Mouse (Mus musculus) myocyte (in vitro differentiated cells): ENCODE data around the gene Gm10643. TPM values are rescaled to one million over a fixed set of nuclear protein-coding genes. Genes with fewer than 3 reads are reported as not detected.
A peak's percentile ranks its signal among the peaks of the same experiment; 100 is the strongest.

Experiments used
- H3K27me3 ChIP-seq: one replicate; pipeline ENCODE4 v1.6.1; 2011; ENCODE audit not compliant: control insufficient read depth, insufficient read depth, insufficient read length
- H3K36me3 ChIP-seq: one replicate; pipeline ENCODE4 v1.6.1; 2011; ENCODE audit not compliant: control insufficient read depth, insufficient read depth
- H3K4me2 ChIP-seq: one replicate; pipeline ENCODE4 v1.6.1; 2011; ENCODE audit warnings: low read depth, control low read depth
- H3K4me3 ChIP-seq: one replicate; pipeline ENCODE4 v1.5.1; 2011; ENCODE audit warnings: mild to moderate bottlenecking, control low read depth, moderate library complexity
- H3K79me2 ChIP-seq: one replicate; pipeline ENCODE4 v1.6.1; 2011; ENCODE audit not compliant: control insufficient read depth, insufficient read depth
- H3ac ChIP-seq: one replicate; pipeline ENCODE4 v1.6.1; 2011; ENCODE audit not compliant: control insufficient read depth, insufficient read length
- CEBPB ChIP-seq: IDR thresholded peaks from 2 replicates; pipeline ENCODE4 v1.6.1; 2011; ENCODE audit warnings: mild to moderate bottlenecking, moderate library complexity; ENCODE audit not compliant: poor library complexity, insufficient read depth, severe bottlenecking
- E2F4 ChIP-seq: IDR thresholded peaks from one replicate; pipeline ENCODE4 v1.6.1; 2011; ENCODE audit warnings: mild to moderate bottlenecking, control low read depth, moderate library complexity; ENCODE audit not compliant: insufficient read depth
- MAX ChIP-seq: IDR thresholded peaks from one replicate; pipeline ENCODE4 v1.6.1; 2011; ENCODE audit warnings: low read depth, mild to moderate bottlenecking, control low read depth
- MYOD1 ChIP-seq, 3 experiments: IDR thresholded peaks; one replicate each; pipeline ENCODE4 v1.6.1; 2011; ENCODE audit warnings: control low read depth in 2 of 3, low read depth in 2 of 3, mild to moderate bottlenecking in 2 of 3, moderate library complexity in 1 of 3; ENCODE audit not compliant: insufficient read length in 2 of 3, control insufficient read depth in 1 of 3
- MYOG ChIP-seq, 3 experiments: IDR thresholded peaks; one replicate each; pipeline ENCODE4 v1.6.1; 2011; ENCODE audit warnings: control low read depth in 2 of 3, low read depth in 2 of 3, mild to moderate bottlenecking in 2 of 3; ENCODE audit not compliant: insufficient read length in 2 of 3, control insufficient read depth in 1 of 3, insufficient read depth in 1 of 3
- POLR2A ChIP-seq: IDR thresholded peaks from one replicate; pipeline ENCODE4 v1.6.1; 2011; ENCODE audit warnings: low read depth, mild to moderate bottlenecking, control low read depth, moderate library complexity; ENCODE audit not compliant: insufficient read length
- POLR2AphosphoS2 ChIP-seq: IDR thresholded peaks from one replicate; pipeline ENCODE4 v1.6.1; 2011; ENCODE audit warnings: low read depth, control low read depth; ENCODE audit not compliant: insufficient read length
- REST ChIP-seq: IDR thresholded peaks from one replicate; pipeline ENCODE4 v1.6.1; 2011; ENCODE audit warnings: mild to moderate bottlenecking, control low read depth, moderate library complexity; ENCODE audit not compliant: insufficient read depth, insufficient read length
- SRF ChIP-seq: IDR thresholded peaks from one replicate; pipeline ENCODE4 v1.6.1; 2011; ENCODE audit warnings: low read depth; ENCODE audit not compliant: control insufficient read depth, insufficient read length
- TCF12 ChIP-seq: IDR thresholded peaks from one replicate; pipeline ENCODE4 v1.6.1; 2011; ENCODE audit warnings: mild to moderate bottlenecking, control low read depth; ENCODE audit not compliant: poor library complexity, insufficient read depth, severe bottlenecking
- TCF3 ChIP-seq: IDR thresholded peaks from one replicate; pipeline ENCODE4 v1.6.1; 2011; ENCODE audit warnings: low read depth, control low read depth; ENCODE audit not compliant: insufficient read length
- USF1 ChIP-seq: IDR thresholded peaks from one replicate; pipeline ENCODE4 v1.6.1; 2011; ENCODE audit warnings: low read depth, mild to moderate bottlenecking, control low read depth, moderate library complexity
- polyA plus RNA-seq: library from polyadenylated mRNA; unstranded; fragments of >200 nt; fragmentation: generic; extraction: Trizol; gene quantifications from one replicate; pipeline ENCODE4 v1.2.1, GENCODE M21; 2012; ENCODE audit warnings: missing spikeins

The Gm10643 gene
- polyA plus RNA-seq, 1 experiment = 0.35 TPM

- Histone ChIP-seq H3K27me3 (no peaks in the 10 kb centered on the region), H3K4me2 (no peak overlapping the region)
Observed at GRCm38 (mm10) chr8:84042948-84043342, 22.0 kb downstream of the Gm10643 start.

GRCm38 (mm10) chr8:84042066-84042947, 22.6 kb downstream of the Gm10643 start, which contains the start of gene Il27ra:
Il27ra (minus strand) TSS chr8:84042589.
- no peak within 1 kb of the TSS for H3K4me3 ChIP-seq
- no peak within 1 kb of the TSS for H3ac ChIP-seq
- H3K36me3 ChIP-seq = no peaks in the 10 kb centered on the region
- no peak for TF ChIP-seq MYOG (IDR thresholded peaks at IDR 0.05; ENCODE audit: control insufficient read depth in 1 of 3, insufficient read depth in 1 of 3, insufficient read length in 2 of 3, low read depth in 2 of 3)
- TF ChIP-seq TCF12 = no peak
- TF ChIP-seq MAX = no peak
- no peak for TF ChIP-seq POLR2AphosphoS2
- no peak for TF ChIP-seq CEBPB
- TF ChIP-seq SRF = no peak
- no peak for TF ChIP-seq POLR2A
- no peak for TF ChIP-seq USF1
- TF ChIP-seq E2F4 = no peak
- no peak for TF ChIP-seq REST
- TF ChIP-seq TCF3 = no peak
- no peak for TF ChIP-seq MYOD1 (IDR thresholded peaks at IDR 0.05; ENCODE audit: control insufficient read depth in 1 of 3, insufficient read length in 2 of 3, low read depth in 2 of 3)
- no peaks in the 10 kb centered on the region for H3K79me2 ChIP-seq
- peak within 1 kb of the TSS; percentile 52 for H3K4me2 ChIP-seq
- no peaks in the 10 kb centered on the region for H3K27me3 ChIP-seq

More at GRCm38 (mm10) chr8:84042948-84043342, 22.0 kb downstream of the Gm10643 start:
- H3K36me3 ChIP-seq = no peaks in the 10 kb centered on the region
- TF ChIP-seq TCF3 (no peak), MYOD1 (IDR thresholded peaks at IDR 0.05; ENCODE audit: control insufficient read depth in 1 of 3, insufficient read length in 2 of 3, low read depth in 2 of 3) (no peak), MYOG (IDR thresholded peaks at IDR 0.05; ENCODE audit: control insufficient read depth in 1 of 3, insufficient read depth in 1 of 3, insufficient read length in 2 of 3, low read depth in 2 of 3) (no peak), TCF12 (no peak)
- H3K4me3 ChIP-seq = no peak overlapping the region
- H3K79me2 ChIP-seq = no peaks in the 10 kb centered on the region
- H3ac ChIP-seq = no peak overlapping the region

DNA sequence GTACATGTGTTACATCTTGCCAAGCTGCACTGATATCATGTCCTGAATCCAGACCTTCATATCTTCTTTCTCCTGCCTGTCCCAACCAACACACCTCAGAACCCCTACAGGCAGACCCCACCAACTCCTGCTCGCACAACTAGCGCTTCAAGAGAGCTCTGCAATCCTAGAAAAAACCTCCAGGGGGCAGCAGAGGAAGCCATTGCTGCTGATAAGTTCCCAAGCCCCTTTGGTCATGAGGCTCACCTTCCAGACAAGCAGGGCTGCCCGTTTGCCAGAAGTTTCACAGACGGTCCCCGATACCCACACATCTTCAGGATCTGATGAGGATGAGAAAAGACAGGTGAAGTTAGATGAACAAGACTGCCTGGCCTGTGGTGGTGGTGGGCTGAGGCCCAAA, 25.9 kb downstream of the Gm10643 start:
- Histone ChIP-seq H3K36me3 (no peaks in the 10 kb centered on the region), H3K4me3 (no peak overlapping the region), H3K4me2 (no peak overlapping the region), H3ac (no peak overlapping the region), H3K27me3 (no peaks in the 10 kb centered on the region), H3K79me2 (no peaks in the 10 kb centered on the region)
- TF ChIP-seq MYOG (IDR thresholded peaks at IDR 0.05; ENCODE audit: control insufficient read depth in 1 of 3, insufficient read depth in 1 of 3, insufficient read length in 2 of 3, low read depth in 2 of 3) (no peak), SRF (no peak), REST (no peak), TCF12 (no peak), POLR2A (no peak), USF1 (no peak), POLR2AphosphoS2 (no peak), MAX (no peak), TCF3 (no peak), E2F4 (no peak), CEBPB (no peak), MYOD1 (IDR thresholded peaks at IDR 0.05; ENCODE audit: control insufficient read depth in 1 of 3, insufficient read length in 2 of 3, low read depth in 2 of 3) (no peak)

GRCm38 (mm10) chr8:84038015-84038414, 26.9 kb downstream of the Gm10643 start:
- H3K79me2 ChIP-seq = no peaks in the 10 kb centered on the region
- no peaks in the 10 kb centered on the region for H3K36me3 ChIP-seq
- no peak overlapping the region for H3K4me2 ChIP-seq
- TF ChIP-seq USF1 = no peak
- TF ChIP-seq TCF12 = no peak
- TF ChIP-seq TCF3 = no peak
- TF ChIP-seq CEBPB = no peak
- no peak for TF ChIP-seq POLR2A
- TF ChIP-seq MYOD1 (IDR thresholded peaks at IDR 0.05; ENCODE audit: control insufficient read depth in 1 of 3, insufficient read length in 2 of 3, low read depth in 2 of 3) = no peak
- no peak for TF ChIP-seq E2F4
- no peak for TF ChIP-seq SRF
- no peak for TF ChIP-seq POLR2AphosphoS2
- no peak for TF ChIP-seq MAX
- no peak for TF ChIP-seq MYOG (IDR thresholded peaks at IDR 0.05; ENCODE audit: control insufficient read depth in 1 of 3, insufficient read depth in 1 of 3, insufficient read length in 2 of 3, low read depth in 2 of 3)
- no peak for TF ChIP-seq REST
- no peak overlapping the region for H3ac ChIP-seq
- no peak overlapping the region for H3K4me3 ChIP-seq
- no peaks in the 10 kb centered on the region for H3K27me3 ChIP-seq

GRCm38 (mm10) chr8:84032777-84033176, 32.2 kb downstream of the Gm10643 start:
- Histone ChIP-seq H3K27me3 (no peaks in the 10 kb centered on the region), H3ac (no peak overlapping the region), H3K79me2 (no peaks in the 10 kb centered on the region), H3K36me3 (no peaks in the 10 kb centered on the region), H3K4me2 (peak overlapping the region; percentile 37), H3K4me3 (no peak overlapping the region)
- TF ChIP-seq POLR2AphosphoS2 (no peak), MYOG (IDR thresholded peaks at IDR 0.05; ENCODE audit: control insufficient read depth in 1 of 3, insufficient read depth in 1 of 3, insufficient read length in 2 of 3, low read depth in 2 of 3) (no peak), USF1 (no peak), REST (no peak), E2F4 (no peak), TCF12 (no peak), POLR2A (no peak), TCF3 (no peak), SRF (no peak), MAX (no peak)
